Mouse (Mus musculus) hindbrain, embryonic 15.5 days (tissue): Measurements from ENCODE around the gene Prrt1. TPM values are rescaled to one million over a fixed set of nuclear protein-coding genes. Genes with fewer than 3 reads are reported as not detected.
A peak's percentile ranks its signal among the peaks of the same experiment; 100 is the strongest.

Source experiments
- ATAC-seq: fragments of 200-750 bp; cut with Nextera tagmentation; 2 replicates; pipeline ENCODE4 v1.8.0; 2017; ENCODE audit warnings: low read depth, moderate number of reproducible peaks, moderate TSS enrichment; ENCODE audit not compliant: low FRiP score
- H3K27ac ChIP-seq: fragments of 300-500 bp; sonication (generic); replicated peaks from 2 replicates; pipeline ENCODE4 v1.5.1; 2015; ENCODE audit warnings: mild to moderate bottlenecking, inconsistent platforms
- H3K27me3 ChIP-seq: fragments of 300-500 bp; sonication (generic); 2 replicates; pipeline ENCODE4 v1.6.1; 2015; ENCODE audit warnings: control low read depth, inconsistent platforms
- H3K36me3 ChIP-seq: fragments of 300-500 bp; sonication (generic); 2 replicates; pipeline ENCODE4 v1.6.1; 2015; ENCODE audit warnings: control low read depth, inconsistent platforms
- H3K4me1 ChIP-seq: fragments of 300-500 bp; sonication (generic); replicated peaks from 2 replicates; pipeline ENCODE4 v1.6.1; 2015; ENCODE audit warnings: control low read depth, inconsistent platforms
- H3K4me2 ChIP-seq: fragments of 300-500 bp; sonication (generic); 2 replicates; pipeline ENCODE4 v1.6.1; 2015; ENCODE audit warnings: moderate library complexity, mild to moderate bottlenecking, inconsistent platforms
- H3K4me3 ChIP-seq: fragments of 300-500 bp; sonication (generic); 2 replicates; pipeline ENCODE4 v1.5.1; 2015; ENCODE audit warnings: mild to moderate bottlenecking, inconsistent platforms
- H3K9ac ChIP-seq: fragments of 300-500 bp; sonication (generic); 2 replicates; pipeline ENCODE4 v1.6.1; 2015; ENCODE audit warnings: inconsistent platforms
- H3K9me3 ChIP-seq: fragments of 300-500 bp; sonication (generic); 2 replicates; pipeline ENCODE4 v1.6.1; 2016; ENCODE audit warnings: control low read depth, inconsistent platforms
- WGBS: fragments of 180-500 bp; shearing (Covaris S2); methylation state at CpG from one replicate; pipeline ENCODE4 v1.1.7; 2015; 5-methylcytosine and 5-hydroxymethylcytosine counted together
- polyA plus RNA-seq: library from polyadenylated mRNA; unstranded; fragments of >200 nt; fragmentation: Nextera tagmentation; extraction: Ambion mirVana; gene quantifications from 2 replicates; pipeline ENCODE4 v1.2.1, GENCODE M21; 2015

Gene Prrt1
- 6.8 and 9.8 TPM in 2 replicates for polyA plus RNA-seq

DNA sequence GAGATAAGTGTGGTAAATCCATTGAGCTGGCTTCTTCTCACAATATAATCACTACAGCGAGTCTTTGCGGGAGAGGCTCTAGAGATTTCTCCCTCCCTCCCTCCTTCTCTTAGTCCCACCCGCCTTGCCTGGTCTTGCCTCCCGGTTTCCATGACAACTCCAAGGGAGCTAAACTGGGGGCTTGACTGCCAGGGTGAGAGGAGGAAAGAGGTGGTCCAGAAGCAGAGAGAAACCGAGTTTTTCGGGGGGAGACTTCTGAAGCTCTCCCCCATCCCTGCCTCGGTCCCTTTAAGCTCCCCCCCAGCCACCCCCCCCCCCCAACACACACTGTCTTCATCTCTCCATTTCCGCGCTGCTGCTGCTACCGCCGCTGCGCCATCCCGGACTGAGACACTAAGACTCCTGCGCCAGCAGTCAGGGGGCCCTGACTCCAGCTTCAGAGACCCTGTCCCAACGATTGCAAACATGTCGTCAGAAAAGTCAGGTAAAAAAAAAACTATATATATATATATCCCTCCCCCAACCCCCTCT is at the start of gene Prrt1:
Prrt1 (plus strand) TSS at position 313 of the 531 bp plus-strand sequence.
- Histone ChIP-seq H3K27ac (peak within 1 kb of the TSS; percentile 94), H3K4me3 (peak within 1 kb of the TSS; percentile 85), H3K4me1 (peaks cover 67% of the 10 kb centered on the region), H3K27me3 (peaks cover 13% of the 10 kb centered on the region), H3K36me3 (0 out of 2 replicates have a peak, but pooled peaks cover 4% of the 10 kb centered on the region), H3K4me2 (peak within 1 kb of the TSS; percentile 96), H3K9me3 (no peaks in the 10 kb centered on the region), H3K9ac (peak within 1 kb of the TSS; percentile 70)
- 1% methylated on average over 16 of the region's 16 CpGs for WGBS
- ATAC-seq = peak; percentile 29; the same call in 1 of the 2 replicates

DNA sequence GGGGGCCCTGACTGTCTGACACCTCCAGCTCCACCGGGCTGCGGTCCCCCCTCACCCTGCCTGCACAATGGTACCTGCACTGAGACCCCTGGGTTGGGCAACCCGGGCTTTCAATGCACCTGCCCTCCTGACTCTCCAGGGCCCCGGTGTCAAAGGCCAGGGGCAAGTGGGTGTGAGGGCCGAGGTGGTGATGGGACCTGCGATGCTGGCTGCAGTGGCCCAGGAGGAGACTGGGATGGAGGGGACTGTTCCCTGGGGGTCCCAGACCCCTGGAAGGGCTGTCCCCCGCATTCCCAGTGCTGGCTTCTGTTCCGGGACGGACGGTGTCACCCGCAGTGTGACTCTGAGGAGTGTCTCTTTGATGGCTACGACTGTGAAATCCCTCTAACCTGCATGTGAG is 46.8 kb upstream of the Prrt1 start:
- no peaks in the 10 kb centered on the region for H3K9me3 ChIP-seq
- H3K9ac ChIP-seq = no peak overlapping the region
- no peak overlapping the region for H3K27ac ChIP-seq
- H3K4me2 ChIP-seq = no peak overlapping the region
- WGBS = 88% methylated on average over 12 of the region's 12 CpGs
- H3K27me3 ChIP-seq = no peaks in the 10 kb centered on the region
- no peak for ATAC-seq
- H3K4me1 ChIP-seq = peaks cover 12% of the 10 kb centered on the region
- H3K36me3 ChIP-seq = no peaks in the 10 kb centered on the region
- no peak overlapping the region for H3K4me3 ChIP-seq

DNA sequence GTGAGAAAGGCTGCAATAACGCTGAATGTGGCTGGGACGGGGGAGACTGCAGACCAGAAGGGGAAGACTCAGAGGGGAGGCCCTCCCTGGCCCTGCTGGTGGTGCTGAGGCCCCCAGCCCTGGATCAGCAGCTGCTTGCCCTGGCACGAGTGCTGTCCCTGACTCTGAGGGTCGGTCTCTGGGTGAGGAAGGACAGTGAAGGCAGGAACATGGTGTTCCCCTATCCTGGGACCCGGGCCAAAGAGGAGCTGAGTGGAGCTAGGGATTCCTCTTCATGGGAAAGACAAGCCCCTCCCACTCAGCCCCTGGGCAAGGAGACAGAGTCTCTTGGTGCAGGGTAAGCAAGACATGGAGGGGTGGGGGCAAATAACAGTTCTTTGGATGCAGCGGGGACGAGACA is 45.9 kb upstream of the Prrt1 start:
- Histone ChIP-seq H3K9ac (no peak overlapping the region), H3K4me1 (peaks cover 19% of the 10 kb centered on the region), H3K36me3 (no peaks in the 10 kb centered on the region), H3K27me3 (no peaks in the 10 kb centered on the region), H3K4me3 (no peak overlapping the region), H3K9me3 (no peaks in the 10 kb centered on the region), H3K27ac (no peak overlapping the region), H3K4me2 (no peak overlapping the region)
- WGBS = 61% methylated on average over 7 of the region's 7 CpGs
- no peak for ATAC-seq

DNA sequence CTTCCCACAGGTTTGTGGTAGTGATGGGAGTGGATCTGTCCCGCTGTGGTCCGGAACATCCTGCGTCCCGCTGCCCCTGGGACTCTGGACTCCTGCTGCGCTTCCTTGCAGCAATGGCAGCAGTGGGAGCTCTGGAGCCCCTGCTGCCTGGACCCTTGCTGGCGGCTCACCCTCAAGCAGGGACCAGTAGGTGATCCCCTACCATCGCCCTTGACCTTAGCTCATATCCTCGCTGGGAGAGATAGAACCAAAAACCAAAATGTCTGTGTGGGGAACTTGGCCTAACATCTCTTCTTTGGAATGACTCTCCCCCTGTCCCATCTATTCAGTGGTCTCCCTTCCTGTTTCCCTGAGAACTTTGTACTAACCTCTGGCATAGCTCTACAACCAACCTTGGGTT is 45.5 kb upstream of the Prrt1 start:
- 88% methylated on average over 8 of the region's 8 CpGs for WGBS
- ATAC-seq = no peak
- no peak overlapping the region for H3K4me2 ChIP-seq
- no peak overlapping the region for H3K9ac ChIP-seq
- no peaks in the 10 kb centered on the region for H3K9me3 ChIP-seq
- H3K36me3 ChIP-seq = no peaks in the 10 kb centered on the region
- no peaks in the 10 kb centered on the region for H3K27me3 ChIP-seq
- no peak overlapping the region for H3K27ac ChIP-seq
- peaks cover 23% of the 10 kb centered on the region for H3K4me1 ChIP-seq
- no peak overlapping the region for H3K4me3 ChIP-seq

DNA sequence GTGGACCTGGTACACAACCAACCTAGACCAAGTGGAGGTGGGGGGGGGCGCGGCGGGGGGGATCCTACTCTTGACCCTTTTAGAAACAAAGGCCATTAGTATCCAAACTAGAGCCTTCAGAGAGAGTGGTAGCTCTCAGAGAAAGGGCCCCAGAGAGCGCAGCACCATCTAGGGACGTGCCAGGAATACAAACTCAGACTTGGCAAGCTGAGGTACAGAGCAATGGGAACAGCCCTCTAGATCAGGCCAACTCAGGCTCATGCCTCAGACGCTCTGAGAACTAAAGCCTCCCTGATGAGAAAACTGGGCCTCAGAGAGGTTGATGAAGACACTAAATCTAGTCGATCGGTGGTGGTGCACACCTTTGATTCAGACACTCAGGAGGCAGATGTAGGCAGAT is 44.2 kb upstream of the Prrt1 start:
- no peaks in the 10 kb centered on the region for H3K27me3 ChIP-seq
- peaks cover 32% of the 10 kb centered on the region for H3K4me1 ChIP-seq
- H3K27ac ChIP-seq = 0 out of 2 replicates have a peak overlapping the region, but pooled peaks have one; percentile 23
- 83% methylated on average over 8 of the region's 8 CpGs for WGBS
- H3K4me3 ChIP-seq = no peak overlapping the region
- no peaks in the 10 kb centered on the region for H3K9me3 ChIP-seq
- ATAC-seq = no peak
- no peak overlapping the region for H3K4me2 ChIP-seq
- H3K9ac ChIP-seq = no peak overlapping the region
- H3K36me3 ChIP-seq = no peaks in the 10 kb centered on the region

DNA sequence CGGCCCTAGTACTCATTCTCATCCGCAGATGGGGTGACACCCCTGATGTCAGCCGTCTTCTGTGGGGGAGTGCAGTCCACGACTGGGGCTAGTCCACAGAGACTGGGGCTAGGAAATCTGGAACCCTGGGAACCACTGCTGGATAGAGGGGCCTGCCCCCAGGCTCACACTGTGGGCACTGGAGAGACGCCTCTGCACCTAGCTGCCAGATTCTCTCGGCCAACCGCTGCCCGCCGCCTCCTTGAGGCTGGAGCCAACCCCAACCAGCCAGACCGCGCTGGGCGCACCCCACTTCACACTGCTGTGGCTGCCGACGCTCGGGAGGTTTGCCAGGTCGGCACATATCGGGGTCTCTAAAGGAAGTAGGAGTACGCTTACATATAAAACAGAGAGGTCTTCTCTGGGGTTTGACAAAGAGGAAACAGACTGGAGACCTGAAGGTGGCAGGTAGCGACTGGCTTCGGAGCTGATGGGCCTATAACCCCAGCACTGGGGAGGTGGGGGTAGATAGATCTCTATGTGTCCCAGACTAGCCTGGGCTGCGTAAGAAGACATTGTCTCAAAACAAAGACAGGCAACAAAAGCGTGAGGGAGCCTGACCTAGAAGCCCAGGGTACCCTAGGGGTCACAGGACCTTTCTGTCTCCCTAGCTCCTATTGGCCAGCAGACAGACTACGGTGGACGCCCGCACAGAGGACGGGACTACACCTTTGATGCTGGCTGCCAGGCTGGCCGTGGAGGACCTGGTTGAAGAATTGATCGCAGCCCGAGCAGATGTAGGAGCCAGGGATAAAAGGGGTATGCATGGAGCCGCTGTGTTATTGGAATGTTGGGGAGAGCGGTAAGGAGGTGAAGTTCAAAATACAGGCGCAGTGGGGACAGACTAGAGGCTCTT is 43.2 kb upstream of the Prrt1 start:
- no peaks in the 10 kb centered on the region for H3K9me3 ChIP-seq
- no peaks in the 10 kb centered on the region for H3K36me3 ChIP-seq
- 10% methylated on average over 32 of the region's 32 CpGs for WGBS
- peak overlapping the region; percentile 99 for H3K27ac ChIP-seq
- peak overlapping the region; percentile 86 for H3K4me2 ChIP-seq
- H3K9ac ChIP-seq = peak overlapping the region; percentile 81
- peak; percentile 12 for ATAC-seq
- H3K4me3 ChIP-seq = peak overlapping the region; percentile 65
- no peaks in the 10 kb centered on the region for H3K27me3 ChIP-seq
- peaks cover 42% of the 10 kb centered on the region for H3K4me1 ChIP-seq

DNA sequence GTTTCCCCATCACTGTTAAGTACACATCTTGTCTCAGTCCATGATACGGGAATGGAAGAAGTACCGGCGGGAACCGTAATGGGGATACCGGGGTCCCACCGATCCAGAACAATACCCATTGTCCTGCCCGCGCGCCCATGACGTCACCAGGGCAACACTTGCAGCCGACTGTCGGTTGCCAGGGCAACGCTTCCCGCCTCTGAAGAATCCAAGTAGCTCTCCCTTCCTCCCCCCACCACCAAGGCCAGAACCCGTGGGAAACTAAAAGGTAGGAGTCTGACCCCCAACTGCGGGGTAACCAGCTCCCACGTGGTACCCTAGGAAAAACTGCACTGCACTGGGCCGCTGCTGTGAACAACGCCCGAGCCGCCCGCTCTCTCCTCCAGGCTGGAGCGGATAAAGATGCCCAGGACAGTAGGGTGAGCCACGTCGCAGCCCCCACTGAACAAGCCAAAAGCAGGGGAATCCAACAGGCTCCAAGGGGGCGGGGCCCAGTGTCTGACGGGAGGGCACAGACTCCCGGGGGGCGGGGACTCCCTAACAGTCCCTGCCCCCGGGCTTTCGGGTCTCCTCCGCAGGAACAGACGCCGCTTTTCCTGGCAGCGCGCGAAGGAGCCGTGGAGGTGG is 42.4 kb upstream of the Prrt1 start:
- no peaks in the 10 kb centered on the region for H3K36me3 ChIP-seq
- H3K4me2 ChIP-seq = peak overlapping the region; percentile 86
- 0% methylated on average over 38 of the region's 38 CpGs for WGBS
- H3K4me1 ChIP-seq = peaks cover 47% of the 10 kb centered on the region
- peak overlapping the region; percentile 65 for H3K4me3 ChIP-seq
- peak overlapping the region; percentile 99 for H3K27ac ChIP-seq
- H3K9ac ChIP-seq = peak overlapping the region; percentile 81
- no peaks in the 10 kb centered on the region for H3K27me3 ChIP-seq
- no peaks in the 10 kb centered on the region for H3K9me3 ChIP-seq
- ATAC-seq = peak; percentile 84

DNA sequence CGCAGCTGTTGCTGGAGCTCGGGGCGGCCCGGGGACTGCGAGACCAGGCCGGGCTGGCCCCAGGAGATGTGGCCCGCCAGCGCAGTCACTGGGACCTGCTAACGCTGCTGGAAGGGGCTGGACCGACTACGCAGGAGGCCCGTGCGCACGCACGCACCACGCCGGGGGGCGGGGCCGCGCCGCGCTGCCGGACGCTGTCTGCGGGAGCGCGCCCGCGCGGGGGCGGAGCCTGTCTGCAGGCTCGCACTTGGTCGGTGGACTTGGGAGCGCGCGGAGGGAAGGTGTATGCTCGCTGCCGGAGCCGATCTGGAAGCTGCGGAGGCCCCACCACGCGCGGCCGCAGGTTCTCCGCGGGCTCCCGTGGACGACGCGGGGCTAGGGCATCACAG is 41.9 kb upstream of the Prrt1 start:
- Histone ChIP-seq H3K27me3 (no peaks in the 10 kb centered on the region), H3K27ac (peak overlapping the region; percentile 99), H3K36me3 (no peaks in the 10 kb centered on the region), H3K4me1 (peaks cover 47% of the 10 kb centered on the region), H3K4me3 (peak overlapping the region; percentile 65), H3K4me2 (peak overlapping the region; percentile 86), H3K9me3 (no peaks in the 10 kb centered on the region), H3K9ac (peak overlapping the region; percentile 97)
- WGBS = under 1% methylated on average over 48 of the region's 50 CpGs
- peak; percentile 83 for ATAC-seq

DNA sequence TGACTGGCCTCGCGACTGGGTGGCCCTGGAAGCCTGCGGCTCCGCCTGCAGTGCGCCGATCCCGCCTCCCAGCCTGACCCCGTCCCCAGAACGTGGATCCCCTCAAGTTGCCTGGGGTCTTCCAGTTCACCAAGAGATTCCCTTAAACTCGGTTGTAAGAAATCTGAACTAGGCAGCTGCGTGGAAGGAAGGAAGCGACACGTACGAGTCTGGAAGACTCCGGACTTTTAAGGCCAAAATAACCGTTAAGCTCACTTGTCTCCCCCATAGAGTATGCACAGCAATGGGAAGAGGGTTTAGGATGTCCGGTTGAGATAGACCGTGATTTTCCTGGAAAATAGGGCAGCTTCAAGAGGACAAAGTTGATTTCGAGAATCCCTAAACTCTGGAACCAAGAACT is 41.5 kb upstream of the Prrt1 start:
- Histone ChIP-seq H3K9me3 (no peaks in the 10 kb centered on the region), H3K27me3 (no peaks in the 10 kb centered on the region), H3K4me1 (peaks cover 51% of the 10 kb centered on the region), H3K36me3 (no peaks in the 10 kb centered on the region), H3K27ac (peak overlapping the region; percentile 99), H3K9ac (peak overlapping the region; percentile 97), H3K4me2 (peak overlapping the region; percentile 86), H3K4me3 (peak overlapping the region; percentile 65)
- ATAC-seq = no peak
- WGBS = 4% methylated on average over 19 of the region's 19 CpGs

DNA sequence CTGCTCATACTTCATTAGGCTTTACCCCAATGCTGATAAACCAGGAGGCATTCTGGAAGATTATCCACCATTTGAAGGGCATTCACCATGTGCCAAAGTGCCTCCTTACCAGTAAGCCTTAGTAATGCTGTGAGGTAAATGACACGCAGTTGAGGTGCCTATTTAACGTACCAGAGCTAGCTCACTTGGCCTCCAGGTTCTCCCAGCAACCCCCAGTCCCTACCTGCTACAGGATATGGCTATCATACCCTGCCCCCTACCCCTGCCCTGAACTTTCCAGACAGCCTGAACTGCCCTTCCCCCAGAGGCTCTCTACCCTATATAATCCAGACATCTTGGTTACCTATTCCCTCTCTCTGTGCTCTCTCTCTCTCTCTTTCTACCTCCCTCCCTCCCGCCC is 40.6 kb upstream of the Prrt1 start:
- H3K4me1 ChIP-seq = peaks cover 61% of the 10 kb centered on the region

DNA sequence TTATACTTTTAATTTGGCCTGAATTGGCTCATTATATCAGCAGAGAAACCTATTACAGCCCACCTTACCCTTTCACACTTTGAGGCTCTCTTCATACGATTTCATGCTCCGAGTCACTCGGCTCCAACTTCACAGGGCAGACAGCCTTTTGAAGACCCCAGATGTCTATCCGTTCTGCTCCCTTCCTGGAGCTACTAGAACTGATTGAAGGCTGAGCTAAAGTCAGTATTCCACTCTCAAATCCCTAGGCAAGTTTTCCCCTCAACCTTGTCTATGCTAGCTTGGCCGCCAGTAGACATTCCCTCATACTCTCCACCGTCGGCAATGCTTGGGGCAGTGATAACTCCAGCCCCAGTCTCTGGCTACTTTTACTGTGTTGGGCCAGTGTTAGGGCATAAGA is 40.1 kb upstream of the Prrt1 start:
- 48% methylated on average over 7 of the region's 7 CpGs for WGBS
- Histone ChIP-seq H3K4me2 (no peak overlapping the region), H3K9me3 (no peaks in the 10 kb centered on the region), H3K36me3 (no peaks in the 10 kb centered on the region), H3K4me3 (no peak overlapping the region), H3K27me3 (no peaks in the 10 kb centered on the region), H3K9ac (no peak overlapping the region), H3K4me1 (peaks cover 65% of the 10 kb centered on the region), H3K27ac (no peak overlapping the region)
- no peak for ATAC-seq

More for the DNA sequence above, 40.6 kb upstream of the Prrt1 start:
- 76% methylated on average over 3 of the region's 3 CpGs for WGBS
- Histone ChIP-seq H3K9ac (peak overlapping the region; percentile 14; the same call in 1 of the 2 replicates), H3K9me3 (no peaks in the 10 kb centered on the region), H3K27ac (no peak overlapping the region), H3K4me2 (no peak overlapping the region), H3K36me3 (no peaks in the 10 kb centered on the region), H3K4me3 (peak overlapping the region; percentile 65; the same call in 1 of the 2 replicates), H3K27me3 (no peaks in the 10 kb centered on the region)
- no peak for ATAC-seq

DNA sequence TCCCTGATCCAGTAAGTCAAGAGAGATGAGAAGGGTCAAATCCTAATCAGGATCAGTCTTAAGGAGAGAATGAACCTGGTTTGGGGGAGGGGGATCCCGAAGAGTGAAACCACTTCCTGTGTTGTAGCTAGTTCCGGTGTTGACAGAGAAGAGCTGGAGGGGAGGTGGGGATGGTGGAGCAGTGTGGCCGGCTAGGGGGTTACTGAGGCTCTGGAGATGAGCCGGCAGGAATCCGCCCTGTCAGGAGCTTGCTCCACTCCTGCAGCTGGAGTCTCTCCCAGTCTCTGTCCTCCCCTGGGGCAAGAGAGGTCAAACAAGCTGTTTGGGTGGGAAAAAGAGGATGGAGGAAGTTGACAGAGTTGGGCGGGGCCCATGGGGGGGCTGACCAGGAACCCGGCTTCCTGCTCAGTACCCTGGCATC is 39.6 kb upstream of the Prrt1 start, which contains the start of gene Gpsm3:
Gpsm3 (plus strand) TSS at position 126 of the 421 bp plus-strand sequence.
- H3K4me3 ChIP-seq = peak within 1 kb of the TSS; percentile 65; the same call in 1 of the 2 replicates
- H3K9ac ChIP-seq = peak within 1 kb of the TSS; percentile 14; the same call in 1 of the 2 replicates
- H3K4me2 ChIP-seq = peak within 1 kb of the TSS; percentile 89
- peak within 1 kb of the TSS; percentile 10; the same call in 1 of the 2 replicates for H3K27ac ChIP-seq
- peaks cover 70% of the 10 kb centered on the region for H3K4me1 ChIP-seq
- 34% methylated on average over 7 of the region's 7 CpGs for WGBS
- no peak for ATAC-seq
- no peaks in the 10 kb centered on the region for H3K27me3 ChIP-seq
- no peaks in the 10 kb centered on the region for H3K9me3 ChIP-seq
- peaks cover 4% of the 10 kb centered on the region; the same call in 1 of the 2 replicates for H3K36me3 ChIP-seq
